Mouse (Mus musculus): ENCODE results near the gene Dvl1.

DNA sequence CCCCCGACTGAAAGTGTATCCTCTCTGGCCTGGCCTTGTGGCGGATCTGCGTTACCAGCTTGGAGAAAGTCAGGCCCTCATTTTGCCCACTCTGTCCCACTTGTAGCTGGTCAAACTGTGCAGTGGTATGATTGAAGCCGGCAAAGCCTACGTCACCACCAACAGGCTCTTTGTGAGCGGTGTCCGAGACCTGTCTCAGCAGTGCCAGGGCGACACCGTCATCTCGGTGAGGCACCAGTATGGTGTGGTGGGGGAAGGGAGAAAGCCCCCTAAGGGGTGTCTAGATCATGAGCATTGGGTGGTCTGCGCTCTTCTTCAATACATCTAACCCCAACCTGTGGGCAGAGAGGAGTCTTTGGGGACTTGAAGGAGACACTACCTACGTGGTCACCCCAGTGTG, 49.3 kb downstream of the Dvl1 start:
- no peak for TF ChIP-seq POLR2A (IDR thresholded peaks at IDR 0.05; ENCODE audit: borderline replicate concordance, extremely low read depth, low read depth, low read length)
- no peak for TF ChIP-seq CTCF (IDR thresholded peaks at IDR 0.05; ENCODE audit: insufficient read depth, low read length)
